Mouse (Mus musculus) kidney, postnatal 10 days (tissue): ENCODE measurements around the gene Ccdc146.
"Not testable (repeated sequence)": the region's sequence is repeated elsewhere in the genome, so short reads cannot be mapped to it uniquely, and the experiment has no call there.

ENCODE experiments used
- DNase-seq: peaks from one replicate; pipeline ENCODE4 v3.0.0; 2021; ENCODE audit warnings: mixed read lengths

Gene Ccdc146

GRCm38 (mm10) chr5:21329672-21330665 lies 94.5 kb downstream of the Ccdc146 start:
- DNase-seq: no peak

GRCm38 (mm10) chr5:21328560-21328959 lies 95.9 kb downstream of the Ccdc146 start:
- no peak for DNase-seq

GRCm38 (mm10) chr5:21326494-21326893 lies 98.0 kb downstream of the Ccdc146 start:
- DNase-seq: peak; percentile 74

GRCm38 (mm10) chr5:21320138-21320537 lies 104.3 kb downstream of the Ccdc146 start:
- no peak for DNase-seq

- no peak for DNase-seq
These were observed 109.8 kb downstream of the Ccdc146 start for GRCm38 (mm10) chr5:21314696-21315095.

GRCm38 (mm10) chr5:21307165-21307564 lies 117.3 kb downstream of the Ccdc146 start:
- no peak for DNase-seq

- DNase-seq: peak; percentile 69
These were observed 123.5 kb downstream of the Ccdc146 start for GRCm38 (mm10) chr5:21301011-21301410.

- DNase-seq: no peak
These were observed 124.4 kb downstream of the Ccdc146 start for GRCm38 (mm10) chr5:21300058-21300457.

- DNase-seq: no peak
These were observed 125.3 kb downstream of the Ccdc146 start for GRCm38 (mm10) chr5:21299076-21299755.

GRCm38 (mm10) chr5:21295683-21296082 lies 128.8 kb downstream of the Ccdc146 start:
- DNase-seq: no peak

- DNase-seq: no peak
These were observed 133.9 kb downstream of the Ccdc146 start for GRCm38 (mm10) chr5:21290594-21290993.

- DNase-seq: no peak
These were observed 135.6 kb downstream of the Ccdc146 start for GRCm38 (mm10) chr5:21288658-21289435.

- no peak for DNase-seq
These were observed 141.0 kb downstream of the Ccdc146 start for GRCm38 (mm10) chr5:21283356-21284062.

- DNase-seq: not testable (repeated sequence)
These were observed 146.8 kb downstream of the Ccdc146 start for GRCm38 (mm10) chr5:21277685-21278084.

GRCm38 (mm10) chr5:21271386-21272354 lies 152.8 kb downstream of the Ccdc146 start:
- peak; percentile 42 for DNase-seq

- no peak for DNase-seq
These were observed 153.7 kb downstream of the Ccdc146 start for GRCm38 (mm10) chr5:21270756-21271155.

- no peak for DNase-seq
These were observed 155.0 kb downstream of the Ccdc146 start for GRCm38 (mm10) chr5:21269446-21269845.

- no peak for DNase-seq
These were observed 157.4 kb downstream of the Ccdc146 start for GRCm38 (mm10) chr5:21267090-21267489.

GRCm38 (mm10) chr5:21265049-21265448 lies 159.4 kb downstream of the Ccdc146 start:
- DNase-seq: peak; percentile 90

- no peak for DNase-seq
These were observed 160.0 kb downstream of the Ccdc146 start for GRCm38 (mm10) chr5:21264352-21265021.
